Mouse (Mus musculus) B cell, adult 2 months (primary cell): ENCODE data around the gene Sept11.

ENCODE experiments used
- DNase-seq, 2 experiments: peaks; one replicate each; pipeline ENCODE4 v3.0.0; 2022

The Sept11 gene

GRCm38 (mm10) chr5:93127722-93128121 lies 34.5 kb downstream of the Sept11 start:
- peak; percentile 44 to 46 for DNase-seq

GRCm38 (mm10) chr5:93128765-93129164 lies 35.5 kb downstream of the Sept11 start:
- DNase-seq, result no peak

- no peak for DNase-seq
Observed at GRCm38 (mm10) chr5:93129953-93130352, 36.7 kb downstream of the Sept11 start.

GRCm38 (mm10) chr5:93131401-93131800 lies 38.2 kb downstream of the Sept11 start:
- DNase-seq, result no peak

- peak; percentile 26 to 35 for DNase-seq
Observed at GRCm38 (mm10) chr5:93133445-93134244, 40.4 kb downstream of the Sept11 start.

- peak; percentile 17 for DNase-seq
Observed at GRCm38 (mm10) chr5:93135368-93136107, 42.3 kb downstream of the Sept11 start.

- DNase-seq, result peak; percentile 82
Observed at GRCm38 (mm10) chr5:93136956-93137586, 43.8 kb downstream of the Sept11 start.

GRCm38 (mm10) chr5:93139350-93139749 lies 46.1 kb downstream of the Sept11 start:
- no peak for DNase-seq

GRCm38 (mm10) chr5:93140747-93141146 lies 47.5 kb downstream of the Sept11 start:
- no peak for DNase-seq

GRCm38 (mm10) chr5:93143360-93144091 lies 50.3 kb downstream of the Sept11 start:
- no peak for DNase-seq

- DNase-seq, result no peak
Observed at GRCm38 (mm10) chr5:93144874-93145273, 51.6 kb downstream of the Sept11 start.

- DNase-seq, result no peak
Observed at GRCm38 (mm10) chr5:93145504-93145903, 52.3 kb downstream of the Sept11 start.

GRCm38 (mm10) chr5:93149969-93150777 lies 56.9 kb downstream of the Sept11 start:
- no peak for DNase-seq

GRCm38 (mm10) chr5:93151985-93152384 lies 58.7 kb downstream of the Sept11 start:
- peak in 1 of 2 experiments; percentile 15 for DNase-seq

GRCm38 (mm10) chr5:93152451-93152850 lies 59.2 kb downstream of the Sept11 start:
- DNase-seq, result peak; percentile 54 to 56

GRCm38 (mm10) chr5:93154401-93154800 lies 61.2 kb downstream of the Sept11 start:
- DNase-seq, result no peak

- peak; percentile 48 to 52 for DNase-seq
Observed at GRCm38 (mm10) chr5:93163541-93163940, 70.3 kb downstream of the Sept11 start.

- DNase-seq, result no peak
Observed at GRCm38 (mm10) chr5:93167919-93168516, 74.8 kb downstream of the Sept11 start.

GRCm38 (mm10) chr5:93168654-93169053 lies 75.4 kb downstream of the Sept11 start:
- DNase-seq, result no peak

GRCm38 (mm10) chr5:93171420-93171819 lies 78.2 kb downstream of the Sept11 start:
- no peak for DNase-seq

GRCm38 (mm10) chr5:93172536-93172935 lies 79.3 kb downstream of the Sept11 start:
- DNase-seq, result no peak

- no peak for DNase-seq
Observed at GRCm38 (mm10) chr5:93174675-93175074, 81.4 kb downstream of the Sept11 start.
